Mouse (Mus musculus): ENCODE results near the gene Txlna. TPM values are rescaled to one million over a fixed set of nuclear protein-coding genes. Genes with fewer than 3 reads are reported as not detected.
A peak's percentile ranks its signal among the peaks of the same experiment; 100 is the strongest.

The Txlna gene
- total and polyA plus RNA-seq, 3 experiments: 68.9 to 69.5 TPM; not detected in 1

DNA sequence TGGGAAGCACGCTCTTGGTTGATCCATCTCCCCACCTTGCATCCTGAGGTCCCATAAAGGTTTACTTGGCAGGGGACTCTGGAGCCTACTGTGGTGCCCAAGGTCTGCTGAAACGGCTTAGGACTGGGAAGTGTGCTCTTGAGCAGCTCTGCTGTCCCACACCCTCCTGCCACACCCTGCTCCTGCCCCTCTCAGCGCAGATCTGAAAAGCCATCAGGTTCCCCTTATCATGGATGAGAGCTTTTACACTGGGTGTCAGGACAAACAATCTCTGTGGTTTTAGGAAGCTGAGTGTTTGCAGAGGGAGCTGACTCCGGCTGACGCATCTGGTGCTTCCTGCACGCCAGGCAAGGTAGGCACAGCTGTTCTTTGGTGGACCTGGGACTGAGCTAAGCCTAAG, 7.0 kb downstream of the Txlna start:
- H3K9ac ChIP-seq (ENCODE audit: control insufficient read depth, low read depth, low read length, poor library complexity, severe bottlenecking): no peak overlapping the region
- peak overlapping the region; percentile 33; the same call in 1 of the 2 replicates for H3K27ac ChIP-seq (ENCODE audit: control insufficient read depth, low read depth, low read length)
- peak; percentile 52 for DNase-seq (ENCODE audit: low read depth, low spot score)

GRCm38 (mm10) chr4:129631867-129632266, 9.0 kb downstream of the Txlna start:
- Histone ChIP-seq H3K9ac (ENCODE audit: control insufficient read depth, low read depth, low read length, poor library complexity, severe bottlenecking) (no peak overlapping the region), H3K27me3 (ENCODE audit: control insufficient read depth in 1 of 2, insufficient read depth in 2 of 2, low read length in 2 of 2) (no peaks in the 10 kb centered on the region), H3K27ac (ENCODE audit: control insufficient read depth, low read depth, low read length) (no peak overlapping the region), H3K79me2 (ENCODE audit: control insufficient read depth, insufficient read depth, low read length, poor library complexity) (no peaks in the 10 kb centered on the region; the same call in 1 of the 2 replicates), H3K4me3 (ENCODE audit: control insufficient read depth in 1 of 2, insufficient read depth in 1 of 2, low read depth in 2 of 2, low read length in 2 of 2) (no peak overlapping the region), H3K9me3 (replicated peaks; ENCODE audit: insufficient read depth, low read length) (no peaks in the 10 kb centered on the region), H3K36me3 (ENCODE audit: control insufficient read depth in 1 of 2, insufficient read depth in 2 of 2, low read length in 2 of 2) (peaks cover 8 to 12% of the 10 kb centered on the region in 2 experiments), H3K4me1 (ENCODE audit: control insufficient read depth in 1 of 2, insufficient read depth in 2 of 2, low read length in 2 of 2) (peaks cover 2 to 9% of the 10 kb centered on the region in 2 experiments; a peak in 3 of 4 replicates)
- no peak for DNase-seq (ENCODE audit: low read depth, low spot score)
- TF ChIP-seq GATA1 (IDR thresholded peaks at IDR 0.05; ENCODE audit: low read depth, low read length) (no peak), SMC3 (IDR thresholded peaks at IDR 0.05; ENCODE audit: low read depth, low read length) (no peak), RCOR1 (IDR thresholded peaks at IDR 0.05; ENCODE audit: low read depth, low read length) (no peak), BHLHE40 (IDR thresholded peaks at IDR 0.05; ENCODE audit: borderline replicate concordance, low read depth, low read length) (no peak), MAFK (IDR thresholded peaks at IDR 0.05; ENCODE audit: borderline replicate concordance, low read depth, low read length) (no peak), CHD2 (IDR thresholded peaks at IDR 0.05; ENCODE audit: low read length) (no peak), TCF12 (IDR thresholded peaks at IDR 0.05; ENCODE audit: low read depth, low read length) (no peak), MYC (IDR thresholded peaks at IDR 0.05; ENCODE audit: low read depth, low read length) (no peak), CTCF (IDR thresholded peaks at IDR 0.05 in 2 of 3, conservative IDR thresholded peaks at IDR 0.05 in 1 of 3; ENCODE audit: control insufficient read depth in 1 of 3, insufficient read depth in 1 of 3, low read depth in 2 of 3, low read length in 3 of 3, poor library complexity in 1 of 3, severe bottlenecking in 1 of 3) (no peak), NELFE (IDR thresholded peaks at IDR 0.05; ENCODE audit: low read depth, low read length) (no peak), GABPA (IDR thresholded peaks at IDR 0.05; ENCODE audit: low read depth, low read length) (no peak), MEF2A (IDR thresholded peaks at IDR 0.05; ENCODE audit: extremely low read depth, insufficient replicate concordance, low read depth, low read length, poor library complexity, severe bottlenecking) (no peak), KAT2A (conservative IDR thresholded peaks at IDR 0.05; ENCODE audit: low read depth, low read length) (no peak)

More for the DNA sequence above, 7.0 kb downstream of the Txlna start:
- Histone ChIP-seq H3K79me2 (ENCODE audit: control insufficient read depth, insufficient read depth, low read length, poor library complexity) (peaks cover 3% of the 10 kb centered on the region), H3K27me3 (ENCODE audit: control insufficient read depth in 1 of 2, insufficient read depth in 2 of 2, low read length in 2 of 2) (no peaks in the 10 kb centered on the region), H3K4me1 (ENCODE audit: control insufficient read depth in 1 of 2, insufficient read depth in 2 of 2, low read length in 2 of 2) (peaks cover 2 to 13% of the 10 kb centered on the region in 2 experiments; a peak in 3 of 4 replicates), H3K9me3 (replicated peaks; ENCODE audit: insufficient read depth, low read length) (no peaks in the 10 kb centered on the region), H3K4me3 (ENCODE audit: control insufficient read depth in 1 of 2, insufficient read depth in 1 of 2, low read depth in 2 of 2, low read length in 2 of 2) (no peak overlapping the region), H3K36me3 (ENCODE audit: control insufficient read depth in 1 of 2, insufficient read depth in 2 of 2, low read length in 2 of 2) (peaks cover 12 to 14% of the 10 kb centered on the region in 2 experiments)
- TF ChIP-seq NRF1 (IDR thresholded peaks at IDR 0.05; ENCODE audit: insufficient read depth, low read depth, low read length, poor library complexity, severe bottlenecking): no peak
- no peak for TF ChIP-seq USF1 (IDR thresholded peaks at IDR 0.05; ENCODE audit: low read depth, low read length)

Data from MEL (cell line).